Mouse (Mus musculus) kidney, adult 2 months (tissue): ENCODE measurements at regions not wholly inside any gene's neighbourhood (a gene's known extent, or its start where the extent isn't known, plus 50 kb on each side); places are given as distances from the start of the nearest gene placed in this dataset.

ENCODE experiments used
- CTCF ChIP-seq: fragments of 200-500 bp; conservative IDR thresholded peaks from 2 replicates; pipeline ENCODE4 v1.5.1; 2011; ENCODE audit warnings: low read depth, mild to moderate bottlenecking, control low read depth, low read length, moderate library complexity, mixed read lengths; ENCODE audit not compliant: insufficient read depth, insufficient read length
- POLR2A ChIP-seq: fragments of 200-500 bp; IDR thresholded peaks from one replicate; pipeline ENCODE4 v1.6.1; 2011; ENCODE audit warnings: low read depth, low read length, control low read depth

DNA sequence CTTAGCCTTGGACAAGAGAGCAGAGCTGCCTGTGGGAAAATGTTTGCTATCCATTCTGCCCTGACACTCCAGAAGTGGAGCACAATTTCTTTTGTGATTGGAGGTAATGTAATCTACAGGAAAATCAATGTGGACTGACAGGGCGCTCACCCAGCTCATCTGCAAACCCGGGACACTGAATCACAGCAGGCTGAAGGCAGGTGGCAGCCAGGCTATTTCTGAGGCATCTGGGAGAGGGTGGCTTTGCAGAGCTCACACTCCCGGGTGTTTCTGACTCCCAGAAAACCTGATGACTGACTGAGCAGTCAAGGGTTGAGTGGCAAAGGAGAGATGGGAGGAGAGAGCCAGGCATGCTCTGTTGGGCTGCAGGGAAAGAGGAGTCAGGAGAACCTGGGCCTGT lies 524.4 kb downstream of the Bnc2 start:
- TF ChIP-seq POLR2A (no peak), CTCF (no peak)
